Mouse (Mus musculus): ENCODE measurements around the gene Depdc7.

DNA sequence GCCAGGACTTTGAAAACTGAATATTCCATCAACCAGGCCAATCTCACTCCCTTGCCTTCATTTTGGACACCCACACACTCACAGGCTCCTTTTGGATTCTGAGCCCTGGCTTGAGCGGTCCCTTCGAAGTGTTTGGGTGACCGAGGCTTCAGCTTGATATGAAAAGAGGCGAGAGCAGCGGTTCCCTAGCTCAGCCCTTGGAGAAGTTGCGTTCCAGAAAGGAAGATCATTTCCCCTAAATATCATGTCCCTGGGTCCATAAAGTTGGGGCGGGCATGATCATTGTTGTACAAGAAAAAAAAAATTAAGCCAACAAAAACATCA, 30.2 kb downstream of the Depdc7 start:
- TF ChIP-seq POLR2A (IDR thresholded peaks at IDR 0.05; ENCODE audit: borderline replicate concordance, extremely low read depth, insufficient read depth, insufficient read length, poor library complexity, severe bottlenecking) (no peak), CTCF (IDR thresholded peaks at IDR 0.05; ENCODE audit: borderline replicate concordance, extremely low read depth, insufficient read depth, insufficient read length) (no peak)
